Mouse (Mus musculus): ENCODE results near the gene Lbr. TPM values are rescaled to one million over a fixed set of nuclear protein-coding genes. Genes with fewer than 3 reads are reported as not detected.

Gene Lbr
- polyA plus RNA-seq, 1 experiment from 2014 or later: 208 TPM

Other genes starting within 250 kb of the Lbr start
- gene Enah, start 176.9 kb upstream of the Lbr start, polyA plus RNA-seq (2014; fragmentation: Nextera tagmentation; extraction: Ambion mirVana): 27.4 and 28.1 TPM in 2 replicates